In the genomic region with DNA sequence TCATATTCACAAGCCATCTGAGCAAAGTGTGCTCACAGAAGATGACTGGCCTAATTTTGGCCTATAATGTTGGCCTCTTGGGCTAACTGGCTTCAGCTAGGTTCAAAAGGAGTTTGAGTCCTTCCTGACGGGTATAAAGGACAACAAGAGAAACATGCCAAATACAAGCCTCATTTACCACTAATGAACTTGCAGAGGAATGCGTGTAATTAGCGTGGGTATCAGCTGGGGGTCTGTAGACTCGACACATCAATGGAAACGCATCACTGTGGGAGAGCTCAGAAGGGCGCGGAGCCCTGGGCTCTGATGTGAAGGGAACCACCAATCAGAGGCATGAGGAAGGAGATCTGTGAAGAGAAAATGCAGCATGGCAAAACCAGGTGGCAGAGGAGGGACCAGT, we compare ENCODE assay signal across 23 mouse cellular contexts.
"Had no signal": no experiment of that assay in that cellular context is flagged by ENCODE, and none has a peak within 500 bp of the region (broad histone marks: within the 10 kb centered on the region; RNA-seq: fewer than 3 reads in every experiment).

No protein-coding gene starts in this region.

- H3K9ac ChIP-seq: limb, embryonic 13.5 days; liver, embryonic 12.5 days; liver, embryonic 15.5 days; lung, embryonic 15.5 days had no signal

- H3K4me3 ChIP-seq: layer of hippocampus, adult 2 months; limb, embryonic 10.5 days; limb, embryonic 13.5 days; liver, embryonic 12.5 days; liver, embryonic 15.5 days; lung, embryonic 15.5 days; megakaryocyte, embryonic 14.5 days had no signal

- DNase-seq: kidney, adult 2 months; kidney, postnatal 25 days; layer of hippocampus, adult 9-11 months; liver; lung, adult 18-20 months; lung, postnatal 10 days; lung, postnatal 36 days; right cerebral cortex, adult 18-20 months; right cerebral cortex, postnatal 14 days; right cerebral cortex, postnatal 4 days; thymus, adult 2 months; thymus, postnatal 14 days; thymus, postnatal 4 days had no signal

- ATAC-seq: liver, embryonic 12.5 days had no signal

- H3K36me3 ChIP-seq: limb, embryonic 10.5 days; limb, embryonic 13.5 days; liver, embryonic 12.5 days; liver, embryonic 15.5 days; lung, embryonic 15.5 days had no signal

- H3K27ac ChIP-seq: kidney, postnatal 0 days; layer of hippocampus, adult 2 months; limb, embryonic 10.5 days; limb, embryonic 13.5 days; liver, embryonic 12.5 days; liver, embryonic 15.5 days; lung, embryonic 15.5 days; stomach, postnatal 0 days had no signal

- H3K27me3 ChIP-seq: liver, embryonic 15.5 days; lung, embryonic 15.5 days; megakaryocyte, embryonic 14.5 days had no signal

- H3K9me3 ChIP-seq: limb, embryonic 10.5 days; limb, embryonic 13.5 days; liver, embryonic 12.5 days; liver, embryonic 15.5 days; lung, embryonic 15.5 days had no signal

- H3K4me1 ChIP-seq: limb, embryonic 13.5 days; liver, embryonic 12.5 days; liver, embryonic 15.5 days; lung, embryonic 15.5 days; megakaryocyte, embryonic 14.5 days had no signal

- H3K4me2 ChIP-seq: limb, embryonic 13.5 days; liver, embryonic 12.5 days; liver, embryonic 15.5 days; lung, embryonic 15.5 days; midbrain, embryonic 11.5 days had no signal
